Mouse (Mus musculus) heart, postnatal 0 days (tissue): ENCODE data around the gene Myrf.
"Not testable (repeated sequence)": the region's sequence is repeated elsewhere in the genome, so short reads cannot be mapped to it uniquely, and the experiment has no call there.

Experiments used
- CTCF ChIP-seq: IDR thresholded peaks from 2 replicates; pipeline ENCODE4 v1.5.1; 2016; ENCODE audit warnings: antibody characterized with exemption, control low read depth, low read depth
- EP300 ChIP-seq: IDR thresholded peaks from 2 replicates; pipeline ENCODE4 v1.6.1; 2016; ENCODE audit warnings: antibody characterized with exemption, low read depth

GRCm38 (mm10) chr19:10165928-10166327 lies 74.6 kb downstream of the Myrf start:
- not testable (repeated sequence) for TF ChIP-seq EP300, CTCF
